Mouse (Mus musculus) hindbrain, postnatal 0 days (tissue): ENCODE measurements around the gene Olfr214. TPM values are rescaled to one million over a fixed set of nuclear protein-coding genes. Genes with fewer than 3 reads are reported as not detected.
"Not testable (repeated sequence)": the region's sequence is repeated elsewhere in the genome, so short reads cannot be mapped to it uniquely, and the experiment has no call there.

Experiments used
- ATAC-seq: fragments of 200-750 bp; cut with Nextera tagmentation; 2 replicates; pipeline ENCODE4 v1.8.0; 2017; ENCODE audit warnings: mild to moderate bottlenecking, moderate TSS enrichment, moderate library complexity
- DNase-seq: peaks from one replicate; pipeline ENCODE4 v3.0.0-alpha.2; 2015; ENCODE audit warnings: low spot score
- H3K27ac ChIP-seq: fragments of 300-500 bp; sonication (generic); 2 replicates; pipeline ENCODE4 v1.5.1; 2014; ENCODE audit warnings: mild to moderate bottlenecking
- H3K27me3 ChIP-seq: fragments of 300-500 bp; sonication (generic); 2 replicates; pipeline ENCODE4 v1.6.1; 2014; ENCODE audit warnings: low read length, mixed read lengths; ENCODE audit not compliant: insufficient read depth
- H3K36me3 ChIP-seq: fragments of 300-500 bp; sonication (generic); 2 replicates; pipeline ENCODE4 v1.6.1; 2014; ENCODE audit warnings: low read length, mixed read lengths; ENCODE audit not compliant: insufficient read depth
- H3K4me1 ChIP-seq: fragments of 300-500 bp; sonication (generic); 2 replicates; pipeline ENCODE4 v1.6.1; 2014; ENCODE audit warnings: antibody characterized with exemption, low read length, mixed read lengths; ENCODE audit not compliant: insufficient read depth
- H3K4me2 ChIP-seq: fragments of 300-500 bp; sonication (generic); 2 replicates; pipeline ENCODE4 v1.6.1; 2014; ENCODE audit warnings: low read depth, mild to moderate bottlenecking, low read length, moderate library complexity, mixed read lengths
- H3K4me3 ChIP-seq: fragments of 300-500 bp; sonication (generic); 2 replicates; pipeline ENCODE4 v1.5.1; 2014; ENCODE audit warnings: low read length
- H3K9ac ChIP-seq: fragments of 300-500 bp; sonication (generic); replicated peaks from 2 replicates; pipeline ENCODE4 v1.6.1; 2014; ENCODE audit warnings: mild to moderate bottlenecking, low read length, moderate library complexity, mixed read lengths
- H3K9me3 ChIP-seq: fragments of 300-500 bp; sonication (generic); 2 replicates; pipeline ENCODE4 v1.6.1; 2016; ENCODE audit warnings: low read length, mixed read lengths
- CTCF ChIP-seq: IDR thresholded peaks from 2 replicates; pipeline ENCODE4 v1.5.1; 2016; ENCODE audit warnings: antibody characterized with exemption, control low read depth, low read depth
- whole genome bisulfite sequencing: fragments of 180-500 bp; shearing (Covaris S2); extraction: QIAGEN DNeasy Blood & Tissue Kit; methylation state at CpG from one replicate; pipeline ENCODE4 v1.1.7; 2014; 5-methylcytosine and 5-hydroxymethylcytosine counted together
- polyA plus RNA-seq: library from polyadenylated mRNA; unstranded; fragments of >200 nt; fragmentation: Nextera tagmentation; extraction: Ambion mirVana; gene quantifications from 2 replicates; pipeline ENCODE4 v1.2.1, GENCODE M21; 2015
- total RNA-seq: library from RNA; depleted of rRNA; stranded (reverse); fragments of >200 nt; gene quantifications from 2 replicates; pipeline ENCODE4 v1.2.3, GENCODE M21; 2014; rRNA removed

Gene Olfr214
- not detected in 2 replicates for total RNA-seq
- not detected in 2 replicates for polyA plus RNA-seq

- no peaks in the 10 kb centered on the region for H3K9me3 ChIP-seq
- no peaks in the 10 kb centered on the region for H3K4me1 ChIP-seq
- DNase-seq, result no peak
- TF ChIP-seq CTCF, result no peak
- no peak within 1 kb of the TSS for H3K4me3 ChIP-seq
- 53% methylated on average over 1 of the region's 1 CpGs for WGBS
- H3K27me3 ChIP-seq, result no peaks in the 10 kb centered on the region
- no peak for ATAC-seq
- no peak within 1 kb of the TSS for H3K9ac ChIP-seq
- H3K36me3 ChIP-seq, result no peaks in the 10 kb centered on the region
- no peak within 1 kb of the TSS for H3K4me2 ChIP-seq
- no peak within 1 kb of the TSS for H3K27ac ChIP-seq
These were observed at the start of gene Olfr214 for GRCm38 (mm10) chr6:116553935-116554334. Gene Olfr214, plus strand, starts transcription at chr6:116554235.

DNA sequence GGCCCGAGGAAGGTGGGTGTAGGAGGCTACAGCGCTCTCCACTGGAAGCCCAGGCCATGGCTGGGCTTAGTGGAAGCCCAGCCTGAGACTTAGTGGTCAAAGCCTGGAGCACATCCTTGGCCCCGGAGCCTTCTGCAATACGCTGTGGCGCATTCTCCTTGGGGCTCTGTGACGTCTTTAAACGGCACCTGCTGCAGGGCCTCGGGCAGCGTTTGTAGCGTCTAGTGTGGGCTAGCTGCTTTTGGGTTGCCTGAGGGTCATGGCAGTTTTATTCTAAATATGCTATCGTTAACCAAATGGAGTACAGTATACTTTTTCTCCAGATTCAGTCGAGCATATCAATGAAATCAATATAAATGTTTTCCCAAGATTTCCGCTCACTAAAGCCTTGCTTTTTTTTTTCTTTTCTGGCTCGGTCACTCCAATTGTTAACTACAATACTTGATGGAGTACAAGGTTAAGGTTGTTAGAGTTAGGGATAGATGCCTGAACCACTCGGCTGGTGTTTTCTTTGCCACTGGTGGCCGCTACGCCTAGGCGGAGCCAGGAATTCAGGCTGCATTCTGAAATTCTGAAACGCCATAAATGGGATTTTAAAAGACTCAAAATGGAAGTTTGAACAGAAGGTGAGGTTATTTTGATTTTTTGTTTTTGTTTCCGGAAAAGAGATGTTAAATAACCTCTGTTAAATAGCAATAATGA, 47.6 kb upstream of the Olfr214 start, which contains the start of gene Olfr212:
Gene Olfr212 (plus strand): TSS at position 215 of the 702 bp plus-strand sequence.
- H3K27ac ChIP-seq, ATAC-seq, DNase-seq, H3K4me1 ChIP-seq, H3K27me3 ChIP-seq, H3K36me3 ChIP-seq, H3K9me3 ChIP-seq, H3K9ac ChIP-seq, H3K4me2 ChIP-seq, H3K4me3 ChIP-seq: not testable (repeated sequence)
- 94% methylated on average over 19 of the region's 20 CpGs for WGBS

GRCm38 (mm10) chr6:116514832-116515231, 39.2 kb upstream of the Olfr214 start:
- no peak overlapping the region for H3K9ac ChIP-seq
- ATAC-seq (no peak), DNase-seq (no peak)
- TF ChIP-seq CTCF, result no peak
- no peak overlapping the region for H3K27ac ChIP-seq
- no peaks in the 10 kb centered on the region for H3K4me1 ChIP-seq
- no peak overlapping the region for H3K4me3 ChIP-seq
- no peak overlapping the region for H3K4me2 ChIP-seq
- H3K36me3 ChIP-seq, result no peaks in the 10 kb centered on the region
- no peaks in the 10 kb centered on the region for H3K9me3 ChIP-seq
- no peaks in the 10 kb centered on the region for H3K27me3 ChIP-seq

- Histone ChIP-seq H3K4me3 (no peak within 1 kb of the TSS), H3K36me3 (no peaks in the 10 kb centered on the region), H3K27me3 (no peaks in the 10 kb centered on the region), H3K4me2 (no peak within 1 kb of the TSS), H3K9me3 (no peaks in the 10 kb centered on the region), H3K4me1 (no peaks in the 10 kb centered on the region), H3K27ac (no peak within 1 kb of the TSS), H3K9ac (no peak within 1 kb of the TSS)
- ATAC-seq (no peak), DNase-seq (no peak)
- 71% methylated on average over 1 of the region's 1 CpGs for WGBS
- no peak for TF ChIP-seq CTCF
These were observed 15.9 kb upstream of the Olfr214 start, which contains the start of gene Olfr213 for GRCm38 (mm10) chr6:116538156-116538555. Gene Olfr213, plus strand, starts transcription at chr6:116538456.

DNA sequence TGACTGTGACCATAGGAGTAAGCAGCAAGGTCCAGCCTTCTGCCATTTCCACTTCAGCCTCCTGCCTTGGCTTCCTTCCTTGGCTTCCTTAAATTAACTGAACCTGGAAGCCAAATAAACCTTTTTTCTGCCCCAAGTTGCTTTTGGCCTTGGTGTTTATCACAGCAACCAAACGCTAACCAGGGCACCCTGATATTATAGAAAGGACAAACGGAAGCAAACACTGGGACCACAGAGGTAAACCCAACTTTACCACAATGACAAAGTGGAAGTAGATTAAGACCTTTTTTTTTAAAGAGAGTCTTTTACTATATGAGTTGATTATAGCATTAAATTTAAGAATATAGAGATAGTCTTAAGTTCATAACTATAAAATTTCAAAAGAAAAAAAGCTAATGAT, 11.5 kb upstream of the Olfr214 start:
- no peak for DNase-seq
- no peak overlapping the region for H3K27ac ChIP-seq
- no peaks in the 10 kb centered on the region for H3K4me1 ChIP-seq
- H3K9ac ChIP-seq, result no peak overlapping the region
- no peaks in the 10 kb centered on the region for H3K9me3 ChIP-seq
- H3K4me2 ChIP-seq, result no peak overlapping the region
- no peak for TF ChIP-seq CTCF
- H3K36me3 ChIP-seq, result no peaks in the 10 kb centered on the region
- ATAC-seq, result no peak
- 86% methylated on average over 2 of the region's 2 CpGs for WGBS
- H3K27me3 ChIP-seq, result no peaks in the 10 kb centered on the region
- H3K4me3 ChIP-seq, result no peak overlapping the region

- H3K9ac ChIP-seq, H3K36me3 ChIP-seq, ATAC-seq, H3K4me3 ChIP-seq, H3K27ac ChIP-seq, H3K9me3 ChIP-seq, H3K4me2 ChIP-seq, H3K4me1 ChIP-seq, DNase-seq, H3K27me3 ChIP-seq: not testable (repeated sequence)
- 94% methylated on average over 11 of the region's 11 CpGs for WGBS
These were observed 3.2 kb upstream of the Olfr214 start, which contains the start of gene Gm5580 for GRCm38 (mm10) chr6:116550841-116551240. Gene Gm5580, plus strand, starts transcription at chr6:116551141.

GRCm38 (mm10) chr6:116554952-116555351, 917 bp downstream of the Olfr214 start:
- Histone ChIP-seq H3K36me3 (no peaks in the 10 kb centered on the region), H3K27me3 (no peaks in the 10 kb centered on the region), H3K9me3 (no peaks in the 10 kb centered on the region), H3K4me1 (no peaks in the 10 kb centered on the region), H3K27ac (no peak overlapping the region), H3K4me2 (no peak overlapping the region), H3K9ac (no peak overlapping the region), H3K4me3 (no peak overlapping the region)
- 67% methylated on average over 3 of the region's 3 CpGs for WGBS
- ATAC-seq (no peak), DNase-seq (no peak)
- no peak for TF ChIP-seq CTCF
